Mouse (Mus musculus) ES-E14 (cell line): ENCODE measurements at regions not wholly inside any gene's neighbourhood (a gene's known extent, or its start where the extent isn't known, plus 50 kb on each side); places are given as distances from the start of the nearest gene placed in this dataset.
"Not testable (repeated sequence)": the region's sequence is repeated elsewhere in the genome, so short reads cannot be mapped to it uniquely, and the experiment has no call there.

ENCODE experiments used
- DNase-seq: peaks from one replicate; pipeline ENCODE4 v3.0.0-alpha.2; 2013; ENCODE audit warnings: low read depth, low spot score
- H3K27ac ChIP-seq: 2 replicates; pipeline ENCODE4 v1.5.1; 2012; ENCODE audit warnings: low read depth, mild to moderate bottlenecking, low read length, moderate library complexity, mixed read lengths; ENCODE audit not compliant: poor library complexity, insufficient read depth, severe bottlenecking
- H3K36me3 ChIP-seq: 2 replicates; pipeline ENCODE4 v1.6.1; 2012; ENCODE audit warnings: mild to moderate bottlenecking, low read length, moderate library complexity, mixed read lengths; ENCODE audit not compliant: control insufficient read depth, poor library complexity, insufficient read depth, severe bottlenecking
- H3K4me1 ChIP-seq, 2 experiments: fragments of 150-350 bp in 1 of 2; sonication (generic) in 1 of 2; 2 replicates each; pipeline ENCODE4 v1.6.1; 2012; ENCODE audit warnings: low read length in 2 of 2, mild to moderate bottlenecking in 1 of 2, mixed read lengths in 1 of 2; ENCODE audit not compliant: control insufficient read depth in 2 of 2, insufficient read depth in 2 of 2, poor library complexity in 1 of 2
- H3K4me3 ChIP-seq, 2 experiments: fragments of 150-350 bp in 1 of 2; sonication (generic) in 1 of 2; 2 replicates each; pipeline ENCODE4 v1.5.1; 2012; ENCODE audit warnings: low read length in 2 of 2, low read depth in 1 of 2, mild to moderate bottlenecking in 1 of 2, mixed read lengths in 1 of 2; ENCODE audit not compliant: insufficient read depth in 1 of 2, poor library complexity in 1 of 2, severe bottlenecking in 1 of 2
- H3K9ac ChIP-seq: 2 replicates; pipeline ENCODE4 v1.6.1; 2012; ENCODE audit warnings: low read depth, mild to moderate bottlenecking, low read length, mixed read lengths; ENCODE audit not compliant: poor library complexity, insufficient read depth, severe bottlenecking
- H3K9me3 ChIP-seq: fragments of 150-350 bp; sonication (generic); 2 replicates; pipeline ENCODE4 v1.6.1; 2012; ENCODE audit warnings: low read depth, mild to moderate bottlenecking, low read length; ENCODE audit not compliant: control insufficient read depth, insufficient read depth
- CHD2 ChIP-seq: IDR thresholded peaks from 2 replicates; pipeline ENCODE4 v1.6.1; 2014; ENCODE audit warnings: mild to moderate bottlenecking, low read depth, low read length, inconsistent platforms
- HCFC1 ChIP-seq: IDR thresholded peaks from 2 replicates; pipeline ENCODE4 v1.6.1; 2012; ENCODE audit warnings: low read length, inconsistent platforms, borderline replicate concordance; ENCODE audit not compliant: insufficient read depth
- MAFK ChIP-seq: IDR thresholded peaks from 2 replicates; pipeline ENCODE4 v1.6.1; 2014; ENCODE audit warnings: mild to moderate bottlenecking, low read depth, low read length, inconsistent platforms; ENCODE audit not compliant: insufficient read depth
- ZC3H11A ChIP-seq: IDR thresholded peaks from 2 replicates; pipeline ENCODE4 v1.6.1; 2012; ENCODE audit warnings: low read depth, mild to moderate bottlenecking, inconsistent platforms, low read length, borderline replicate concordance
- ZNF384 ChIP-seq: IDR thresholded peaks from 2 replicates; pipeline ENCODE4 v1.6.1; 2012; ENCODE audit warnings: low read depth, low read length, inconsistent platforms
- in situ Hi-C, 2 experiments: fragments of 600-800 bp; cut with MboI; formaldehyde crosslinking; loops; one replicate each; pipeline ENCODE4 v1.15.1; 2025; ENCODE audit warnings: low sequenced_read_pairs in 2 of 2, inconsistent platforms in 1 of 2; ENCODE audit not compliant: unreplicated experiment in 2 of 2

- Histone ChIP-seq H3K27ac (no peak overlapping the region), H3K9me3 (no peaks in the 10 kb centered on the region), H3K4me1 (no peaks in the 10 kb centered on the region), H3K36me3 (no peaks in the 10 kb centered on the region), H3K9ac (no peak overlapping the region), H3K4me3 (no peak overlapping the region)
- TF ChIP-seq ZC3H11A: no peak
- no peak for DNase-seq
- in situ Hi-C loops: no loop called here
Measured at GRCm38 (mm10) chrX:70606349-70606748, 129.4 kb upstream of the Tmem185a start.

DNA sequence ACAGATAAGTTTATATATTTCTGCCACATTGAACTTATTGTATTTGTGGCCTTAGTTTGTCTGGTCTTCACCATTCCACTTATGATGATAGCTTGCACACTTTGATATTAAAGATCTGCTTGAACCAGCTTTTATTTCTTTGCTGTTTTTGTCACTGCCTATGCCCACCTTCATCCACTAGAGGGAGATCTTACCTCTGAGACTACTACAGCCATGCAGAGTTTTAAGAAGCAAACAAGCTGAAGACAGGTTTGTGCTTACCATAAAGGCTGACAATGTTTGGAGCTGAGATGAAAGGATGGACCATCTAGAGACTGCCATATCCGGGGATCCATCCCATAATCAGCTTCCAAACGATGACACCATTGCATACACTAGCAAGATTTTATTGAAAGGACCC is 105.4 kb upstream of the Tmem185a start:
- H3K4me3 ChIP-seq, in situ Hi-C loops, H3K9ac ChIP-seq, H3K9me3 ChIP-seq, H3K36me3 ChIP-seq, H3K4me1 ChIP-seq, H3K27ac ChIP-seq: not testable (repeated sequence)
- TF ChIP-seq ZC3H11A: 0 out of 2 replicates have a peak, but pooled peaks have one; percentile 27
- DNase-seq: peak; percentile 16

DNA sequence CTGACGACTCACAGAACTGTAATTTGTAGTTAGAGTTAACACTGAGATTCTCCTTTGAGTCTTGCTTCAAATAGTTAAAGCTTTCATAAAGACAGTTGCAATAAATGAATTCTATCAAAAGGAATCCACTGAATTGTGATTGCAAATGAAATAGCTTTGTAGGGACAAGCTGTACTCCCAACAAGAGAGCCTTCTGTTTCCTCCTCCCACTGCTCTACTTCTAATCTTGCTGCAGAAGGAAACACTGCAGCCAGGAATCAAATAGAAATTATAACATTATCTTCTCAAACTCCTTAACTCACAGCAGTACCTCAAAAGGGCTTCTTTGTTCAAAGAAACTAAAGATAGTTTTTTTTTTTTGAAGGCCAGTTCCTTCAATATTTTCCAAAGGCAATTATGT is 103.2 kb upstream of the Tmem185a start:
- TF ChIP-seq CHD2 (no peak), MAFK (no peak), HCFC1 (no peak), ZNF384 (no peak), ZC3H11A (no peak)
- Histone ChIP-seq H3K27ac (no peak overlapping the region), H3K4me1 (no peaks in the 10 kb centered on the region), H3K36me3 (no peaks in the 10 kb centered on the region), H3K9me3 (no peaks in the 10 kb centered on the region), H3K4me3 (no peak overlapping the region), H3K9ac (no peak overlapping the region)
- DNase-seq: no peak
- in situ Hi-C loops: no loop called here

DNA sequence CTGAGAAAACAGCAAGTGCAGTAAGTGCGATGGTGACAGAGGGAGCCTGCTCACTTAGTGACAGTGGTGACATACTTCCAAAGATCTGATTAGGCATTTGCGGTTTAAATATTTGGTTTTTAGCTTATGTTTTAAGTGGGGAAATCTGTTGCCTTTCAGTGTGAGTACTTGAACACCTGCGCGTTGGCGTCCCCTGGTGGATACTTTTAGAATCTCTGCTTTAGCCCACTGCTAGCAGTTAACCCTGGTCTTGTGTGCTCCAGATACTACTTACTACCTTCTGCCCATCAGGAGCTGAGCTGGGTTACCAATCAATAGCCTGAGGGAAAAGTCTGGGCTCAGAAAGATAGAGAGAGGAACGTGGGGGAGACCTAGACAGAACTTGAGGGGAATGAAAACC is 97.3 kb upstream of the Tmem185a start:
- H3K9me3 ChIP-seq, DNase-seq, H3K36me3 ChIP-seq, H3K4me1 ChIP-seq, H3K4me3 ChIP-seq, H3K27ac ChIP-seq, H3K9ac ChIP-seq: not testable (repeated sequence)
- in situ Hi-C loops: loop anchor here in 1 of 2 experiments (25.0 kb wide), 1 partner anchor 212 kb away; the partner anchor contains the start of gene Ids

DNA sequence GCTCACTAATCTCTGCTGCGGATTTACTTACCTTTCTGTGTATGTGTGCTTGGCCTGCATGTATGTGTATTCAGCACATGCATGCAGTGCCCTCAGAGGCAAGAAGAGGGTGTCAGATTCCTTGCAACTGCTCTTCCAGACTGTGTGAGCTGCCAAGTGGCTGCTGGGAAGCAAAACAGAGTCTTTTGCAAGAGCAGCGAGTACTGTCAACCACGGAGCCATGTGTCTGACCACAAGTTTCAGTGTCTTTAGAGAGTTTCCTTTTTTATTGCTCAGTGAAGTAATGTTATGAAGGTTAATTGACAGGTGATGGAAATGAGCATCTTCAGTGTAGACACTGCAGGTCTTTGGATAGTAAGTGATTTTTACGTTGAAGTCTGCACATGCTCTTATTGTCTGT is 93.6 kb upstream of the Tmem185a start:
- not testable (repeated sequence) for H3K4me1 ChIP-seq, DNase-seq, H3K9me3 ChIP-seq, H3K4me3 ChIP-seq, H3K9ac ChIP-seq, H3K36me3 ChIP-seq, H3K27ac ChIP-seq
- in situ Hi-C loops: loop anchor here in 1 of 2 experiments (25.0 kb wide), 1 partner anchor 208 kb away; the partner anchor contains the start of gene Ids

- not testable (repeated sequence) for H3K9me3 ChIP-seq, H3K36me3 ChIP-seq, H3K9ac ChIP-seq, DNase-seq, H3K27ac ChIP-seq, H3K4me3 ChIP-seq, H3K4me1 ChIP-seq
- in situ Hi-C loops: loop anchor here in 1 of 2 experiments (25.0 kb wide), 1 partner anchor 207 kb away; the partner anchor contains the start of gene Ids
Measured at GRCm38 (mm10) chrX:70569339-70569979, 92.5 kb upstream of the Tmem185a start.
